Mouse (Mus musculus) urinary bladder, postnatal 25 days (tissue): Measurements from ENCODE around the gene Esyt1.
"Not testable (repeated sequence)": the region's sequence is repeated elsewhere in the genome, so short reads cannot be mapped to it uniquely, and the experiment has no call there.

Experiments
- DNase-seq: peaks from one replicate; pipeline ENCODE4 v3.0.0; 2022; ENCODE audit warnings: low spot score

Gene Esyt1

DNA sequence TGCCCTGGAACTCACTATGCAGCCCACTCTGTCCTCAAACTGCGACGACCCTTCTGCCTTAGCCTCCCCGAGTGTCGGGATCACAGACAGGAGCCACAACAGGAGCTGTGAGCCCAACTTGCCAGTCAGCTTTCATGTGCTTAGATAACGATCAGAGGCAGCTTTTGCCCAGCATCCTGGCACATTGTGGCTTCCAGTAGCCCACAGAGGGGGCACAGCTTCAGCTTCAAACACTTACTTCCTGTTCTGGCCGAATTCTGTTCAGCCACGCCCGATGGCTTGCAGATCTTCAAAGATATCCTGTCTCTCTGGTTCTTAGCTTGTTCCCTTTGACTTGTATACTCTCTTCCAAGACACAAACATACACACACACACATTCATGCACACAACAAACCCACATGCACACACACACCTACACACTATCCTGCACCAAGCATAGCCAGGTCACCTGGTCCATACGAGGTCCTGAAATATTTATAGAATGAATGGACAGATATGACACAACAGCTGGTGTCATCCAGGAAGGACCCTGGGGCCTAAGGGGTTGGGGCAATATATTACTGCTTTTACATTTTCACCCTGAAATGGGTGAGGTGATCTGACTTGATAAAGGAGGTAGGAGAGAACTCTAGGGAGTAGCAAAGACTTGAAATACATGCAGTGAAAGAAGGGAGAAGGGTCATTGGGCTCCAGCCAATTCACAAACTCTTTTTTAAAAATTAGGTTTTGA lies 20.9 kb downstream of the Esyt1 start:
- no peak for DNase-seq

DNA sequence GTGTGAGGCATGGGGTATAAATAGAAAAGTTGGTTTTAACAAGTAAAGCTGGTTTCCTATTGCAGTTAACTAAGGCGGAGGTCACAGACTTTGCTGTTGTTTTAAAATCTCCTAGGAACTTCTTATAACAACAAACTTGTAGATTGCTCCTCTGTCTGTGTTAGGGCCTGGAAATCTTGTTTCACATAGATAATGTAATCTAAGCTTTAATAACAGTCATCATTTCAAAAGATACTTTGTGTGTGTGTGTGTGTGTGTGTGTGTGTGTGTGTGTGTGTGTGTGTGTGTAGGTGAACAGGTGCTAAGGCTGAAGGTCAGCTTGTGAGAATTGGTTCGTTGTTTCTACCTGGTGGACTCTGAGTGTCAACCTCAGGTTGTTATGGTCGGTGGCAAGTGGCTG lies 21.7 kb downstream of the Esyt1 start:
- DNase-seq: no peak

DNA sequence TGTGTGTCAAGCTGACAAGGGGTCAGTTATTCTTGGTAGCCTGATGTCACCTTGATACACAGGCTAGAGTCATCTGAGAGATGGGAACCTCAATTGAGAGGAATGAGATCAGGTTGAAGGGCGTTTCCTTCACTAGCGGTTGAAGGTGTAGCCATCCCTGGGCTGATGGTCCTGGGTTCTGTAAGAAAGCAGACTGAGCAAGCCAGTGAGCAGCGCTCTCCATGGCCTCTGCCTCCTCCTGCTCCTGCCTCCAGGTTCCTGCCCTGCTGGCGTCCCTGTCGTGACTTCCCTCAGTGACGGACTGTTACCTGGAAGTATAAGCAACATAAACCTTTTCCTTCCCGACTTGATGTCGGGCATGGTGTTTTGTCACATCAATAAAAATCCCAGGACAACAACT lies 22.1 kb downstream of the Esyt1 start:
- DNase-seq: no peak

DNA sequence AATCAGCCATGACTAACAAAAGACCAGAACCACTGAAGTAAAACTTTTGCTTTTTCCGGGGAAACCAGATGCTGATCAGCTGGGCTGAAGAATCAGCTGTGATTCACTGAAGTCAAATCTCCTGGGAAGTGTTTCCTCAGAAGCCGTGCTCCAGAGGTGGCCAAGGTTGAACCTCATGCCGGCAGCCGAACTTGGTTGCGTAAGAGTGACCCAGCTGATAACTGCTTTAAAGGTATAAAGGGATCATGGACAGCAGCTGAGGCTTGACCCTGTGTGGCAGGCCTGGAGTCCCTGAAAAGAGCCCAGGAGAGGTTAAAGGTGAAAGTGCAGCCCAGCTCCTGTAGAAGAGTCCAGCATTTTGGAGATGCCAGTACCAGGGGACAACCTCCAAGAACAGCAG lies 23.3 kb downstream of the Esyt1 start:
- DNase-seq: no peak

DNA sequence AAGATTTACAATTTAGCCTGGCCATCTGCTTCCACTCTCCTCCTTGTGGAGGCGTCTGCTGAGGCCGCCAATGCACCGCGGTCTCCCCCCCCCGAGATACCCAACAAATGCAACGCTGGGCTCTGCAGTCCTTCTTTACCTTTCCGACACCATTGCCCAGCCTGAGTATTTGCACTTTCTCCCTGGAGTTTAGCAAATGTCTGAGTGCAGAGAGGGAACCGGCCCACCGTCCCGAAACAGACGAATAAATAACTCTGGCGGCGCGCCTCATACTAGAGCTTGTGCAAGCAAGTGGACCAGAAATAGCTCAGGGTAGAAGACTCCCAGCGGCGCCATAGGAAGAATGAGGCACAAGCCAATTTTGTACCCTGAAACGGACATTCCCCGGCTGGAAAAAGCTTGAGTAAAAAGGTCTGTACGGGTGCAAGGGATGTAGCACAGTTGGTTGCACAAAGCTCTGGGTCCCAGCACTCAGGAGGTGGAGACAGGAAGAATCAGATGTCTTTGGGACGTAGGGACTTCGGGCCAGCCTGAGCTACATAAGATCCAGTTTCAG lies 26.5 kb downstream of the Esyt1 start:
- DNase-seq: peak; percentile 55

DNA sequence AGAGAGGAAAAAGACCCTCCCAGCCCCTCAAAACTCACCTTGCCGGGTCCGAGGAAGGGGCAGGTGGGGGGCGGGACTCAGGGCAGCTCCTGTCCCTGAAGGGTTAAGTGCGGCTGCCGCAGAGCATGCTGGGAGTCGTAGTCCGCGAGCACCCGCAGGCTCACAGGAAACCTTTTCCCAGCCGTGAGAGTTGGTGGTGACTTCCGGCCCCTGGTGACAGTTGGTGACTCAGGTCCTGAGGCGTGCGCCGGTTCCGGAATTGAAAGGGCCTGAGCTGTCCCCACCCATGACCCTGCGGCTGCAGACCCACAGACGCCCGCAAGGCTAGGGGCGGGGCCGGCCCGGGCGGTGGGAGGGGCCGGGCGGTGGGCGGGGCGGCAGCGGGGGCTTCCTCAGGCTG lies 27.1 kb downstream of the Esyt1 start, which contains the start of gene Myl6b:
Gene Myl6b (minus strand): TSS at position 96 of the 400 bp plus-strand sequence.
- DNase-seq: peak; percentile 87

DNA sequence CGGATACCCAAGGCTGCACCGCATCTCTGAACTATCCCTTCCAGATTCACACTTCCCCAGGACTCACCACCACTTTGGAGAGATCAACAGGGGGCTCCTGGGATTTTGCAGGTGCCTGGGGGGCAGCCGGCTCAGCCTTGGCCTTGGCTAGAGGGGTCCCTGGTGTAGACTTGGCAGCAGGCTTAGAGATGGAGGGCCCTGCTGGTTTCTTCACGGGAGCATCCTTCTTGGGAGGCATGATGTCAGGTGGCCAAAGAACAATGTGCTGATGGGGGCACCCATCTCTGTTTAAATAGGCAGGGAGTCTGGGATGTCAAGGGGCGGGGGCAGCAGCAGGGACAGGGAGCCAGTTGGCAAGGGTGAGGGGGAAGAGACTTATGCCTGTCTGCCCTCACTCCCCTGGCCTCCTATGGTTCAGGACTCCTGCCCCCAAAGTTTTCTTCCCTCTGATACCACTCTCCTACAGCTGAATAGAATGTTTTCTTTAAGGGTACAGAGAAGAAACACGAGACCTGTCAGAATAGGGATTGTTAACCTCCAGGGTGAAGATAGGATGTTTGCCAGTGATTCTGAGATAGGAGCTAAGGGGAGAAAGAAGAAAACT lies 28.4 kb downstream of the Esyt1 start:
- DNase-seq: no peak

DNA sequence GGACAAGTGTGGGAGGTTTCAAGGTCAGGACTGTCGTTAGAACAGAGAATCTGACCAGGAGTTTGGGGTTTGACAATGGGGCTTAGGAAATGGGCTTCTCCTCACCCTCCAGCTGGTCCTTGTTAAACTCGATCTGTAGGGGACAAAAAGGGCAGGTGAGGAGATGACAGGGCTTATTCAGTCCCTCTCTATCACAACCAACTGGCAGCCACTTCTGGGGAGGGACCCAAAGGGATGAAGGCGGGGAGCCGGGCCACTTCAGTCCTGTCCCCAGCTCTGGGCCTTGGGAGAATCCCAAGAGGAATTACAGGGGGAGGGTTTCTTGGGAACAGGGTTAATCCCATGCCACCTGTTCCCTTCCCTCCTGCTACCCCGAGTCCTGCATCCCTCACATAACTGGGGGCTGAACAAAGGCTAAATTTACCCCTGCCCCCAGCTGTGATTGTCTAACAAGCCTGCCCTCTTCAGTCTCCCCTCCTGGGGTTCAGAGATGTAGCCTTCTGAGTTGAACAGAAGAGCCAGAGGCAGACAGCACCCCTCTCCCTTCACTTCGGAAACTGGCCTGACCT lies 29.1 kb downstream of the Esyt1 start:
- no peak for DNase-seq

DNA sequence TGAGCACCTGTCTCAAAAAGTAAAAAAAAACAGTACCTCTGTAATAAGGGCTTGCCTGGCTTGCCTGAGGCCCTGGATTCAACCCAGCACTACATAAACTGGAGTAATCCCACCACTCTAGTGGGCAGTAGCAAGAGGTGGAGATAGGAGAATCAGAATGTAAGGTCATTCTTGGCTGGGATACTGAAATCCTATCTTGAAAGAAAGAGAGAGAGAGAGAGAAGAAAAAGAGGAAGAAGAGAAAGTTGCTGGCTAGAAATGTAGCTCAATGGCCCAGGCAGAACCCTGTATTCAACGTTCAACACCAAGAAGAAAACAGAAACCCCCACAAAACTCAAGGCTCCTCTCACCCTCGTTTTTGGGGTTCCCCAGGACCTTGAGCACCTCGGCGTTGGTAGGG lies 29.8 kb downstream of the Esyt1 start:
- no peak for DNase-seq

DNA sequence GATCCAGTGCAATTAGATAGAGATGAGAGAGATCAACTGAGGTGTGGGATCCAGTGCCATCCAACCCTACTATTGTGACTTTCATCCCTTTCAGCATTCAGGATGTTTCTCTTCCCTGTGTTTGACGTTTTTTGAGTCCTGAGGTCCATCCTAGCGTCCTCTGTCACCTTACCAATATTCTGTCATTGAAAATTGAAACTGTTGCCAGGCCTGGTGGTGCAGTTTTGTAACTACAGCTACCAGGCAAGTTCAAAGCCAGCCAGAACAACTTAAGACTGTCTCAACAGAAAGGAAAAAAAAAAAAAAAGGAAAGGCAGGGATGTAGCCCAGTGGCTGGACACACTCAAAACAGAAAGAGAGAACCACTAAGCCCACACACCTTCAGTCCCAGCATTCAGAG lies 30.4 kb downstream of the Esyt1 start:
- no peak for DNase-seq

DNA sequence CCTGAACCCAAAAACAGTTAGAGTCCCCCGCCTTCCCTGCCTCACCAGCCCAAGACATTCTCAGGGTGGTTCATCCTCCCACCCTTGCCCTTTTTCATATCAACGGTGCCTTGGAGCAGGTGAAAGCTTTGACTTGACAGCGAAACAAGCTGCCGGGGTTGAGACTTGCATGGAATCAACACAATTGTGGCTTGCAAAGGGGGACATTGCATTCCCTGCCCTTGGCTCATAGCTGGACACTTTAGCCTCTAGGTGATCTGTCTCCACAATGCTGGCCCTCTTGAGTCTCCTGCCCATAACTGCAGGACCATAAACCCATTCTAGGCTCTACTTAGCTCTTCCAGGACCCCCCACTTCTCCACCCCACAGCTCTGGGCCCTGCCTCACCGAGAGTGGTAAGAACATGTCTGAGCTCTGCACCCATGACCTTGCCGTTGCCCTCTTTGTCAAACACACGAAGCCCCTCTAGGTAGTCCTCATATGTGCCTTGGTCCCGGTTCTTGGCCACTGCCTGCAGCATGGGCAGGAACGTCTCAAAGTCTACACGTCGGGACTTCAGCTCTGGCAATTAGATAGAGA lies 30.9 kb downstream of the Esyt1 start:
- no peak for DNase-seq

DNA sequence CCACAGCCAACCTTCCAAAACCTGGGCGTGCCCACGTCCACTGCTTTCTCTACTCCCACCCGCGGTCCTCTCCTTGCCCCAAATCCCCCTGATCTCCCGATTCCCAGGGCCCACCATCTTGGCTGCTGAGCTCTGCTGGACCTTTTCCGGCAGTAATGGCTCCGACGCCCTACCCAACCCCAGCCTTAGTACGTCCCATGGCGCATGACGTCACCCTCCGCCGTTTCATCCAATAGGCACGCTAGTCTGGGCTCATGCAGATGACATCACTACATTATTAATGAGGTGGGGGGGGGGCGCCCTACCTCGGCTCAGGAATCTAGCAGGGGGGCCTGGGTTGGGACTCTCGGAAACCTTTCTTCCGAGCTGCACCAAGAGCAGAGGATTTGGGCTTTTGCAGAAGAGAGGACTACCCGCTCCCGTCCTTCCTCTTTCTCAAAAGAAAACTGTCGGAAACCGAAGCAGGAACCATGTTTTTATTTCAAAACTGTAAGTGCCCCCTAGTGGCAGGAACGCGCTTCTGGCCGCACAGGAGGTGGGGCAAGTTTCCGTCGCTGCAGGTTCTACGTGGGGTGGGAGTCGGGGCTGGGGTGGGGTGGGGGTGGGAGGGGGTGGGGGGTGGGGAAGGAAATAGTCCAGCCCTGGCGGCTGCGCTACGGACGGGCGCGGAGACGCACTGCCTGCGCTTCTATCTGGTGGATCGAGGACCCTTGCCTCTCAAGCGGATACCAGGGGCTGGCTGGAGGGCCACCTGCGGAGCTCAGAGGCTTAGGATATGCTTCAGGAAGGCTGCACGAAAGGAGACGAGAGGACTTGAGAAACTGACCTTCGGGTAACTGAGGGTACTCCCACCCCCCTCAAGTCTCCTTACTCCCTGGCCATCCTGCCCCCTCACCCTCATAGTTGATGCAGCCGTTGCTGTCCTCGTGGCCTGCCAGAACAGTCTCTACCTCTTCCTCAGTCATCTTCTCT lies 31.7 kb downstream of the Esyt1 start, which contains the start of gene Myl6:
Gene Myl6 (minus strand): TSS at position 451 of the 972 bp plus-strand sequence.
- peak; percentile 95 for DNase-seq

DNA sequence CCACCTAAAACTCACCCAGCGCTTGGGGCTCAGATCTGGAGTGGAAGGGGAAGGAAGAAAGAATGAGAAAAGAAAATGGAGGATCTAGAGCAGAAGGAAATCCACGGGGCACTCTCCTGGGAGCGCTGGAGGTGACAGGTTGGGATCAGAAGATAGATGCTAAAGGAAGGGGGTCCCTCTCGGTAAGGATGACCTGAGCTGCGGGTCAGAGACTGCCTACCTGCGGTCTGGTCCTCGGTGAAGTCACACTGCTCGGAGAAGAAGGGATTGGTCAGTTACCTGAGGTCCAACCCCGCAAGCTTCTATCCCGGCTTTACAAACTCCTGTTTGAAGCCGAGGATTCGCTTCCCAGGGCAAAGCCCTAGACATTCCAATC lies 32.4 kb downstream of the Esyt1 start:
- no peak for DNase-seq

DNA sequence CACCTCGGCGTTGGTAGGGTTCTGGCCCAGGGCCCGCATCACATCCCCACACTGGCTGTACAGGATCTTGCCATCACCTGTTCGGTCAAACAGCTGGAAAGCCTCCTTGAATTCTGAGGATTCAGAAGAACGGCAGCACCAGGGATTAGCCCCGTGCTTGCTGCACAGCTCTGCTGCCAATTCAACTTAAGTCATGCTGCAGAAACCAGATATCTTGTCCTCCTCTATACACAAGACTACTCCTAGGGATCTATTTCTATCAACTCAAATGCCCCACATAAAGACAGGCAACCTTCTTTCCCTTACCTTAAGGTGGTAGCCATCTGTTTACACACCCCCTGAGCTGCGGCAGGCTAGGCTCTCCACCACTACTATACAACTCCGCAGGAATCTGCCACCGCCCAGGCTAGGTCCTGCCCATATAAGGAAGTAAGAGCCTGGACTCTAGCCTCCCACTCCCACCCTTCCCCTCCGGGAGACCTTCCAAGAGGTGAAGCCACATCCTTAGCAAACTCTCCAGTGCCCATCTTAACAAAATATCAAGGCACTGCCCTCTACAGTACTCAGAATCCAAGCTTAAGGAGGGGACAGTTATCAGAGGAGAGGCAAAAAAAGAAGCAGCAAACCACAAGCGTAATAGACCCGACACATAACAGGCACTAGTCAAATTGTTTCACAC lies 32.9 kb downstream of the Esyt1 start:
- no peak for DNase-seq

DNA sequence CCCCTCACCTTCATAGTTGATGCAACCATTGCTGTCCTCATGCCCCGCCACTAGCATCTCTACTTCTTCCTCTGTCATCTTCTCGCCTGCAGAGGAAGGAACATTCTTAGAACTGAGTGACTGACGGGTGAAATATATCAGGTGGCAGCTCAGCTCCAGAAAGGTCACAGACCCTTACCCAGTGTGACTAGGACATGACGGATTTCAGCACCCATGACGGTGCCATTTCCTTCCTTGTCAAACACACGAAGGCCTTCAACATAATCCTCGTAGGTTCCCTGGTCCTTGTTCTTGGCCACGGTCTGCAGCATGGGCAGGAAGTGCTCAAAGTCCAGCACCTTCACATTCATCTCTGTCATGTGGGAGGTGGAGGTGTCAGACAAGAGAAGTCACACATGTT lies 33.6 kb downstream of the Esyt1 start:
- not testable (repeated sequence) for DNase-seq

DNA sequence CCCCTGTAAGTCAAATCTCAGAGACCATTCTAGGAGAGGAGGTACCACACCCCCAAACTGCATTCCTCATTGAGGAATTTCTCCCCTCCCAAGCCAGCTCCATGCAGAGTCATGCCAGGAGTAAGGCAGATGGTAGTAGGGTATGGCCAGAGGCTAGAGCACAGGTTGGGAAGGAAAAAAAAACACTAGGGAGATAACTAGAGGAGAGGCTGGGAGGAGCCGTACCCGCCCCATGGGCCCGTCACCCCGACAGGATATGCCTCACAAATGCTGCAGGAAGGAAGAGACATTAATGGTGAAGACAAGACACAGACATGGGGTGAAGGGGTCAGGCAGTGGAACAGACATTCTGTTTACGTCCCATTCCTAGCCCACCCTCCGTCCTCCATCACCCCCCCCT lies 34.2 kb downstream of the Esyt1 start:
- DNase-seq: no peak

DNA sequence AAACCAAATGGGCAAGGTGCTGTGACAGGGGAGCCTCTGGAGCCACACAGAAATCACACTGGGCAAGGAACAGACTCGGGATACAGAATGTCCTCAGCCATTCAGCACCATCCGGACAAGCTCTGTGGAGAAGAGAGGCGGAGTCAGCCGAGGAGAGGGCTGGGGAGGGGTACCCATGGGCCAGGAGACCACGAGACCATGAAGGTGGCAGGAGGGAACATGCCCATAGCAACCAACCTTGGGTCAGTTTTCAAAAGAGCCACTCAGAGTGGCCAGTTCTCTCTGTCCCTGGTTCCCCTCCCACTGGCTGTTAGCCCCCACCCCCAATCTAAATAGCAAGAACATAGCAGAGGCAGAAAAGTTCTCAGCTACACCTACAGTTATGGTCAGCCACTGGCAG lies 34.8 kb downstream of the Esyt1 start:
- DNase-seq: no peak

DNA sequence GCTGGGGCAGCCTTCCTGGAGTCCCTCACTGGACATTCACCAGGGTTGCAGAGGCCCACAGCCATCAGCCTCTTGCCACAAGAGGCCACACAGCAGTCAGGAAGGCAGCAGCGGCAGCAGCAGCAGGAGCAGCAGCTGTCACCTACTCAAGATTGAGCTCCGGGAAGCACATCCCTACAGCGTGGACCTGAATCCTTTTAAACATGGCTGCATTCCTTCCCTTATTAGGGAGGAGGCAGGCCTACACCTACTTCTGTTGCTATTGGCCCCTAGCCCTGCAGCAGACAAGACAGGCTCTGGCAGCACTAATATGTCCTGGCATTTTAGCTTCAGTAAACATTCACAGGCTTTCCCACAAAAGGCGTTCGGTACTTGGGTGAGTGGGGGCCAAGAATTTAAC lies 35.4 kb downstream of the Esyt1 start:
- DNase-seq: no peak

DNA sequence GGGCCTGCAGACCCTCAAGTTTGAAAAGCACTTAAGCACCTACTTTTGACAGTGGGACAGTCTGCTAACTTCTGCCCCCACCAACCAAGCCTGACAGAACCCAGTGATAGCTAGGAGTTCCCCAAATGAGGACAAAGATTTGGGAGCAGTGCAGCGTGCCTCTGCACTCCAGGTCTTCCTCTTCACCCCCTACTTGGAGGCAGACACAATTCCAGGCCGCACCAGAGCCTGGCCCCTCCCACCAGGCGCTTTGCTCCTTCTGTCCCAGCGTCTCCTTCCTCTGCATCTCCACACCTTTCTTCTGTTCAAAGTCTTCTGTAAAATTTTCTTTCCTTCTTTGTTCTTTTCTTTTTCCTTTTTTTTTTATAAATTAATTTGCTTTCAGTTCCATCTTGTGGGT lies 35.9 kb downstream of the Esyt1 start:
- no peak for DNase-seq

DNA sequence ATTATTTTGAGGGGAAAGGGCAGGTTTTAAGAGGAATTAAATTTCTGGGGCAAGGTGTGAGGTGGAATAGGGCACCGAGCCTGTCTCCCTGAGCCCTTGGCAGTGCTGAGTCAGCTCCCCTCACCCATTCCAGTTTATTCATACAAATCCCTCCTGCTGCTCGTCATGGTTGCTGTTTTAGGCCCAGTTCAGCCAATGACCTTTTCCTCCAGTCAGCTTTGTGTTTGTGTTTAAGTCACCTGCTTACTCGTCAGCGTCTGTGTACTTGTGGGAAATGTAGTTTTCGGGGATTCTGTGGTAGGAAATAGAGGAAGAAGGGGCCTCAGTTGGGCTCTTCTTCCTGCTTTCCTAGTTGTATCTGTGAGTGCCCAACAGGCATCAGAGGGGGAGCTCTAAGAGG lies 36.3 kb downstream of the Esyt1 start:
- DNase-seq: no peak

DNA sequence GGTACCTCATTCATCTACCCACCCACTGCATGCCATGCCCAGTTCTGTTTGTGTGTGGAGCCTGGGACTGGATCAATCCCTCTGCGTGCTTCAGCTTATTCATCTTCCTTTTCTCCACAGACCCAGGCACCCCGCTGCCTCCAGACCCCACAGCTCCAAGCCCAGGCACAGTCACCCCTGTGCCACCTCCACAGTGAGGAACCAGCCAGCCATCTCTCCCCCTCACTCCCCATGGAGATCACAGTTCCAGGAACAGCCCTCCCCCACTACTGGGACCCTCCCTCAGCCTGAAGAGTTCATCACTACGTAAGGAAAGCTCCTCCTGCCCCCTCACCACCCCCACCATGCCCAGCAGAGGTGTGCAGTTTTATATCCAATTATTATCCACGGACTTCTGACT lies 36.9 kb downstream of the Esyt1 start:
- DNase-seq: no peak
